Mouse (Mus musculus): ENCODE measurements at regions not wholly inside any gene's neighbourhood (a gene's known extent, or its start where the extent isn't known, plus 50 kb on each side); places are given as distances from the start of the nearest gene placed in this dataset.

GRCm38 (mm10) chr4:91509937-91510336 is 109.4 kb upstream of the Elavl2 start:
- Histone ChIP-seq H3K9me3 (replicated peaks; ENCODE audit: control insufficient read depth, low read length) (no peaks in the 10 kb centered on the region), H3K4me2 (ENCODE audit: low read length) (no peak overlapping the region), H3K27me3 (replicated peaks; ENCODE audit: control insufficient read depth, insufficient read depth, low read length) (no peaks in the 10 kb centered on the region), H3K4me1 (ENCODE audit: control insufficient read depth, insufficient read depth, low read length) (no peaks in the 10 kb centered on the region), H3K27ac (ENCODE audit: low read depth, low read length) (no peak overlapping the region), H3K36me3 (ENCODE audit: control insufficient read depth, insufficient read depth, low read length) (no peaks in the 10 kb centered on the region), H3K4me3 (ENCODE audit: low read depth, low read length) (no peak overlapping the region), H3K9ac (ENCODE audit: low read length) (no peak overlapping the region)
- ATAC-seq: no peak
- 79% methylated on average over 1 of the region's 1 CpGs for WGBS
- DNase-seq (ENCODE audit: low spot score): peak; percentile 4

- H3K4me1 ChIP-seq (ENCODE audit: control insufficient read depth, insufficient read depth, low read length): no peaks in the 10 kb centered on the region
- ATAC-seq (no peak), DNase-seq (ENCODE audit: low spot score) (no peak)
- WGBS: 87% methylated on average over 3 of the region's 3 CpGs
- no peaks in the 10 kb centered on the region for H3K36me3 ChIP-seq (ENCODE audit: control insufficient read depth, insufficient read depth, low read length)
- H3K9ac ChIP-seq (ENCODE audit: low read length): no peak overlapping the region
- H3K9me3 ChIP-seq (replicated peaks; ENCODE audit: control insufficient read depth, low read length): no peaks in the 10 kb centered on the region
- no peaks in the 10 kb centered on the region for H3K27me3 ChIP-seq (replicated peaks; ENCODE audit: control insufficient read depth, insufficient read depth, low read length)
- no peak overlapping the region for H3K4me3 ChIP-seq (ENCODE audit: low read depth, low read length)
- no peak overlapping the region for H3K27ac ChIP-seq (ENCODE audit: low read depth, low read length)
- H3K4me2 ChIP-seq (ENCODE audit: low read length): no peak overlapping the region
These were observed 102.7 kb upstream of the Elavl2 start for GRCm38 (mm10) chr4:91503273-91503672.

DNA sequence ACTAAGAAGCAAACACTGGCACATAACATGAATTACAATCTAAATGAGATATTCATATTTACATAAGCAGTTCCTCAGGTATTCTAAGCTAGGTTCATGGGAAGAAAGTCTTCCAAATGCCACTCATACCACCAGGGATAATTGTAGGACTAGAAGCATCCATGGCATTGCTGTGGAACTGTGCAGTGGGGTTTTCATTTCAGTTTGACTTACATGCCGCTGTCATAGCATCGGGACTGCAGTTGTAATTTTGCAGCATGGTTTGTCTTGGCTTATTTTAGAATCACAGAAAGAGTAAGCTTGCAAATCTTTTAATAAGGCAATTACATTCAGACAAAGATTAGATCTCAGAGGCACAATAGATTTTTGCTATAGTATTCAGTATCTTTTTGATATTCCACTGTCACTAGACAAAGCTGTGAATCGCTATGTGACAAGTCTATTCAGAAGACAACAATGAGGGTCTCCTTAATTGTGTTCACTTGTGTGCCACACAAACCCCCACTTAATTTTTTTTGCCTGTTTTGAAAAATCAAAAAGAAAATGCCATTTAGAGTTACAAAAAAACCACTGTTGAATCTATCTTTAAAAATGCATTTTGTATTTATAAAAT is 81.4 kb upstream of the Elavl2 start:
- H3K27me3 ChIP-seq (replicated peaks; ENCODE audit: control insufficient read depth, insufficient read depth, low read length): no peaks in the 10 kb centered on the region
- H3K36me3 ChIP-seq (ENCODE audit: control insufficient read depth, insufficient read depth, low read length): no peaks in the 10 kb centered on the region
- H3K4me2 ChIP-seq (ENCODE audit: low read length): no peak overlapping the region
- 59% methylated on average over 3 of the region's 3 CpGs for WGBS
- no peak overlapping the region for H3K4me3 ChIP-seq (ENCODE audit: low read depth, low read length)
- no peak overlapping the region for H3K9ac ChIP-seq (ENCODE audit: low read length)
- H3K4me1 ChIP-seq (ENCODE audit: control insufficient read depth, insufficient read depth, low read length): no peaks in the 10 kb centered on the region
- H3K9me3 ChIP-seq (replicated peaks; ENCODE audit: control insufficient read depth, low read length): no peaks in the 10 kb centered on the region
- DNase-seq (ENCODE audit: low spot score): peak; percentile 40
- peak; percentile 54; the same call in 1 of the 2 replicates for ATAC-seq
- H3K27ac ChIP-seq (ENCODE audit: low read depth, low read length): no peak overlapping the region

Data from forebrain, embryonic 14.5 days (tissue).